Mouse (Mus musculus) right cerebral cortex, postnatal 4 days (tissue): ENCODE data around the gene Olfr1419.
A peak's percentile ranks its signal among the peaks of the same experiment; 100 is the strongest.
"Not testable (repeated sequence)": the region's sequence is repeated elsewhere in the genome, so short reads cannot be mapped to it uniquely, and the experiment has no call there.

ENCODE experiments used
- DNase-seq: peaks from one replicate; pipeline ENCODE4 v3.0.0-alpha.2; 2022

The Olfr1419 gene

GRCm38 (mm10) chr19:11875006-11875405 lies at the start of gene Olfr1419:
Olfr1419 (minus strand) TSS chr19:11875106.
- no peak for DNase-seq

- not testable (repeated sequence) for DNase-seq
These were observed 47.6 kb upstream of the Olfr1419 start for GRCm38 (mm10) chr19:11922515-11922914.

GRCm38 (mm10) chr19:11922068-11922467 lies 47.2 kb upstream of the Olfr1419 start:
- no peak for DNase-seq

- DNase-seq: no peak
These were observed 40.9 kb upstream of the Olfr1419 start for GRCm38 (mm10) chr19:11915804-11916203.

GRCm38 (mm10) chr19:11912533-11913121 lies 37.7 kb upstream of the Olfr1419 start:
- peak; percentile 48 for DNase-seq

GRCm38 (mm10) chr19:11912037-11912532 lies 37.2 kb upstream of the Olfr1419 start, which contains the start of gene Patl1:
Patl1 (plus strand) TSS chr19:11912399.
- peak; percentile 99 for DNase-seq

GRCm38 (mm10) chr19:11911603-11912002 lies 36.7 kb upstream of the Olfr1419 start:
- DNase-seq: peak; percentile 19

GRCm38 (mm10) chr19:11911021-11911420 lies 36.1 kb upstream of the Olfr1419 start:
- DNase-seq: no peak

GRCm38 (mm10) chr19:11886265-11886664 lies 11.4 kb upstream of the Olfr1419 start, which contains the start of gene Olfr1420:
Olfr1420 (plus strand) TSS chr19:11886565.
- DNase-seq: no peak

- not testable (repeated sequence) for DNase-seq
These were observed 3.5 kb upstream of the Olfr1419 start for GRCm38 (mm10) chr19:11878404-11878803.

GRCm38 (mm10) chr19:11867837-11868236 lies 7.1 kb downstream of the Olfr1419 start:
- DNase-seq: no peak

- no peak for DNase-seq
These were observed 13.9 kb downstream of the Olfr1419 start, which contains the start of gene Olfr1418 for GRCm38 (mm10) chr19:11860966-11861365. Olfr1418 (minus strand) TSS chr19:11861066.

GRCm38 (mm10) chr19:11856506-11856905 lies 18.4 kb downstream of the Olfr1419 start:
- DNase-seq: no peak

GRCm38 (mm10) chr19:11854821-11855220 lies 20.1 kb downstream of the Olfr1419 start:
- no peak for DNase-seq

- DNase-seq: no peak
These were observed 22.3 kb downstream of the Olfr1419 start for GRCm38 (mm10) chr19:11852652-11853051.

GRCm38 (mm10) chr19:11846333-11846732 lies 28.6 kb downstream of the Olfr1419 start:
- no peak for DNase-seq

GRCm38 (mm10) chr19:11839119-11839518 lies 35.8 kb downstream of the Olfr1419 start, which contains the start of gene Olfr1417:
Olfr1417 (minus strand) TSS chr19:11839219.
- DNase-seq: no peak

GRCm38 (mm10) chr19:11823346-11824065 lies 51.4 kb downstream of the Olfr1419 start:
- DNase-seq: no peak

- no peak for DNase-seq
These were observed 54.7 kb downstream of the Olfr1419 start for GRCm38 (mm10) chr19:11820211-11820610.

GRCm38 (mm10) chr19:11819800-11820199 lies 55.1 kb downstream of the Olfr1419 start:
- DNase-seq: peak; percentile 82

- DNase-seq: peak; percentile 6
These were observed 55.7 kb downstream of the Olfr1419 start, which contains the start of gene Stx3 for GRCm38 (mm10) chr19:11819143-11819700. Stx3 (minus strand) TSS chr19:11819403.
